Mouse (Mus musculus): ENCODE data around the gene Slit3.

DNA sequence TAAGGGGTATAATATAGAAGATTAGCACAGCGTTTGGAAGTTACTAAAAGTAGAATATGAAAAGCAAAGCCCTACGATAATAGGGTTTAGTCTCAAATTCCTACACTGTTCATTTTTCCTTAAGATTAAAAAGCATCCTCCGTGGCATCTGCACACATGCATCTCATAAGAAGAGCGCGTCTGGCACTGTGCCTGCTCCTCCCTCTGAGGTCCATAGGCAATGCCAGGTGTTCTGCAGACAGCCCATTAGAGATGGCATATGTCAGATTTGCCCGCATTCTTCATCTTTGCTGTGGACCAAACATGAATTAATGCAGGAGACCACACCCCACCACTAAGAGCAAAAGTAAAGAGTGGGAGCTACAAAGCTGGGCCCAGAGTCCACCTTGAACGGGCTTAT lies 462.6 kb downstream of the Slit3 start:
- TF ChIP-seq CTCF (conservative IDR thresholded peaks at IDR 0.05; ENCODE audit: low read length) (no peak), POU5F1 (IDR thresholded peaks at IDR 0.05; ENCODE audit: borderline replicate concordance, low read length) (no peak)

Data from E14TG2a.4 (cell line).